Mouse (Mus musculus) layer of hippocampus, adult 2 months (tissue): ENCODE measurements around the gene Srebf1. TPM values are rescaled to one million over a fixed set of nuclear protein-coding genes. Genes with fewer than 3 reads are reported as not detected.

Experiments used
- DNase-seq, 2 experiments: peaks; one replicate each; pipeline ENCODE4 v3.0.0; 2022; ENCODE audit warnings: low spot score in 2 of 2
- H3K27ac ChIP-seq: fragments of 200-600 bp; 2 replicates; pipeline ENCODE4 v1.8.1; 2022
- H3K4me3 ChIP-seq: fragments of 200-600 bp; 2 replicates; pipeline ENCODE4 v1.8.1; 2022; ENCODE audit warnings: mild to moderate bottlenecking
- CTCF ChIP-seq: fragments of 200-600 bp; conservative IDR thresholded peaks from 2 replicates; pipeline ENCODE4 v1.8.1; 2022; ENCODE audit warnings: antibody characterized with exemption, mild to moderate bottlenecking, moderate library complexity
- total RNA-seq, 2 experiments: library from RNA; stranded (reverse); gene quantifications; 2 replicates each; pipeline ENCODE4 v1.2.3; 2021

Gene Srebf1
- total RNA-seq, 2 experiments from 2014 or later: 64.2 to 70.8 TPM

- DNase-seq: no peak
- TF ChIP-seq CTCF: no peak
- Histone ChIP-seq H3K4me3 (no peak overlapping the region), H3K27ac (no peak overlapping the region)
These were observed 8.1 kb upstream of the Srebf1 start for GRCm38 (mm10) chr11:60230512-60230911.

GRCm38 (mm10) chr11:60229821-60230220 is 7.4 kb upstream of the Srebf1 start:
- H3K4me3 ChIP-seq: no peak overlapping the region
- no peak for DNase-seq
- TF ChIP-seq CTCF: no peak
- no peak overlapping the region for H3K27ac ChIP-seq

GRCm38 (mm10) chr11:60228525-60228924 is 6.1 kb upstream of the Srebf1 start:
- H3K4me3 ChIP-seq: no peak overlapping the region
- H3K27ac ChIP-seq: no peak overlapping the region
- no peak for DNase-seq
- no peak for TF ChIP-seq CTCF

GRCm38 (mm10) chr11:60225874-60226273 is 3.5 kb upstream of the Srebf1 start:
- DNase-seq: no peak
- H3K4me3 ChIP-seq: no peak overlapping the region
- no peak for TF ChIP-seq CTCF
- H3K27ac ChIP-seq: no peak overlapping the region

- no peak for DNase-seq
- TF ChIP-seq CTCF: peak; percentile 40
These were observed 2.3 kb upstream of the Srebf1 start for GRCm38 (mm10) chr11:60224676-60225075.

GRCm38 (mm10) chr11:60222085-60222468 is 304 bp downstream of the Srebf1 start:
- peak overlapping the region; percentile 60 for H3K4me3 ChIP-seq
- TF ChIP-seq CTCF: no peak
- H3K27ac ChIP-seq: peak overlapping the region; percentile 89; the same call in 1 of the 2 replicates
- no peak for DNase-seq

More at GRCm38 (mm10) chr11:60224676-60225075, 2.3 kb upstream of the Srebf1 start:
- Histone ChIP-seq H3K27ac (peak overlapping the region; percentile 7; the same call in 1 of the 2 replicates), H3K4me3 (no peak overlapping the region)

- Histone ChIP-seq H3K4me3 (no peak overlapping the region), H3K27ac (no peak overlapping the region)
- DNase-seq: no peak
- no peak for TF ChIP-seq CTCF
These were observed 956 bp downstream of the Srebf1 start for GRCm38 (mm10) chr11:60221425-60221824.

- H3K27ac ChIP-seq: peak overlapping the region; percentile 91
- DNase-seq: peak; percentile 77 to 85
- TF ChIP-seq CTCF: 0 out of 2 replicates have a peak, but pooled peaks have one; percentile 8
- H3K4me3 ChIP-seq: peak overlapping the region; percentile 68
These were observed 2.0 kb downstream of the Srebf1 start for GRCm38 (mm10) chr11:60220291-60220804.

GRCm38 (mm10) chr11:60219609-60220008 is 2.8 kb downstream of the Srebf1 start:
- H3K27ac ChIP-seq: peak overlapping the region; percentile 91
- no peak for DNase-seq
- H3K4me3 ChIP-seq: peak overlapping the region; percentile 68
- TF ChIP-seq CTCF: no peak

- no peak overlapping the region for H3K27ac ChIP-seq
- H3K4me3 ChIP-seq: no peak overlapping the region
- no peak for DNase-seq
- TF ChIP-seq CTCF: no peak
These were observed 4.9 kb downstream of the Srebf1 start for GRCm38 (mm10) chr11:60217467-60217866.

GRCm38 (mm10) chr11:60216671-60217070 is 5.7 kb downstream of the Srebf1 start:
- Histone ChIP-seq H3K27ac (no peak overlapping the region), H3K4me3 (no peak overlapping the region)
- no peak for DNase-seq
- no peak for TF ChIP-seq CTCF

- no peak for TF ChIP-seq CTCF
- DNase-seq: no peak
- no peak overlapping the region for H3K4me3 ChIP-seq
- no peak overlapping the region for H3K27ac ChIP-seq
These were observed 9.1 kb downstream of the Srebf1 start for GRCm38 (mm10) chr11:60213266-60213665.

- Histone ChIP-seq H3K4me3 (no peak overlapping the region), H3K27ac (no peak overlapping the region)
- TF ChIP-seq CTCF: no peak
- DNase-seq: no peak
These were observed 10.6 kb downstream of the Srebf1 start for GRCm38 (mm10) chr11:60211761-60212160.

- H3K27ac ChIP-seq: peak overlapping the region; percentile 90
These were observed 11.2 kb downstream of the Srebf1 start for GRCm38 (mm10) chr11:60211152-60211551.

More at GRCm38 (mm10) chr11:60211152-60211551, 11.2 kb downstream of the Srebf1 start:
- DNase-seq: no peak
- TF ChIP-seq CTCF: no peak
- H3K4me3 ChIP-seq: no peak overlapping the region
